ENCODE assay signal across 8 mouse cellular contexts in the genomic region with DNA sequence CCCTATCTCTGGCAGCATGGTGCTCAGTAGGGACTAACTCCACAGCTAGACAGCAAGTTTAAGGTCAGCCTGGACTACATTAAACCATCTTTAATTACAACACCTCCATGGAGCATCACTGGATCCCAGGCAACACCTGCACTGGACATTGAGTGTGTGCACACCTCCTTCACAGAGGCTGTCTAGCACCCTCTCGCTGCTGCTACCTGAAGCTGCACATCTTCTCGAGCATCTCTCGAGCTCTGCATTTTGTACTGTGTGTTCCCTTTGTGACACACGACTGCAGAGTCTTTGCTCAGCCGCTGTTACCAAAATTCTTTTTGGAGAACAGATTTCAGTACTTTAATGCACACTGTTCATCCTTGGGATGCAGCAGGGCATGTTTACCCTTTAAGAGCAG.
DNase-seq lines count a peak whose midpoint lies in the region; ATAC-seq and TF ChIP-seq lines count a peak whose summit lies in the region.

No protein-coding gene starts in this region.

- no peak overlapping the region for H3K4me2 ChIP-seq in forebrain, embryonic 12.5 days
- H3K4me2 ChIP-seq in forebrain, postnatal 0 days (ENCODE audit: low read depth): no peak overlapping the region
- H3K4me2 ChIP-seq in intestine, embryonic 16.5 days (ENCODE audit: low read depth, low read length): no peak overlapping the region

- 61% methylated on average over 5 of the region's 5 CpGs for WGBS in forebrain, embryonic 12.5 days
- 53% methylated on average over 5 of the region's 5 CpGs for WGBS in forebrain, postnatal 0 days
- WGBS in intestine, embryonic 16.5 days: 58% methylated on average over 5 of the region's 5 CpGs

- H3K27ac ChIP-seq in forebrain, embryonic 12.5 days: no peak overlapping the region
- no peak overlapping the region for H3K27ac ChIP-seq in forebrain, postnatal 0 days (ENCODE audit: low read depth, low read length)
- H3K27ac ChIP-seq in left cerebral cortex, adult 2 months: peak overlapping the region; percentile 10; the same call in 1 of the 2 replicates
- H3K27ac ChIP-seq in ES-Bruce4 (ENCODE audit: insufficient read depth, low read length): no peak overlapping the region
- H3K27ac ChIP-seq in intestine, embryonic 16.5 days (ENCODE audit: low read length): no peak overlapping the region

- DNase-seq in forebrain, postnatal 0 days: no peak
- no peak for DNase-seq in left cerebral cortex, adult 2 months (ENCODE audit: extremely low spot score in 1 of 2, low spot score in 2 of 2)
- DNase-seq in left cerebral cortex, adult 11 months (ENCODE audit: low spot score): no peak
- DNase-seq in spleen, adult 12 weeks (ENCODE audit: low spot score): no peak

- peaks cover 52% of the 10 kb centered on the region for H3K4me1 ChIP-seq in forebrain, embryonic 12.5 days
- peaks cover 30% of the 10 kb centered on the region for H3K4me1 ChIP-seq in forebrain, postnatal 0 days (ENCODE audit: insufficient read depth)
- peaks cover 2% of the 10 kb centered on the region for H3K4me1 ChIP-seq in ES-Bruce4 (ENCODE audit: control insufficient read depth, insufficient read depth, low read length)
- H3K4me1 ChIP-seq in intestine, embryonic 16.5 days (ENCODE audit: control insufficient read depth, insufficient read depth, low read length): peaks cover 14% of the 10 kb centered on the region

- no peak for TF ChIP-seq POLR2A in ES-Bruce4 (IDR thresholded peaks at IDR 0.05; ENCODE audit: insufficient read depth, low read length)

- H3K27me3 ChIP-seq in forebrain, embryonic 12.5 days: no peaks in the 10 kb centered on the region
- H3K27me3 ChIP-seq in forebrain, postnatal 0 days (ENCODE audit: insufficient read depth, low read length): no peaks in the 10 kb centered on the region
- H3K27me3 ChIP-seq in ES-Bruce4 (ENCODE audit: control insufficient read depth, insufficient read depth, low read length, poor library complexity, severe bottlenecking): no peaks in the 10 kb centered on the region
- no peaks in the 10 kb centered on the region for H3K27me3 ChIP-seq in intestine, embryonic 16.5 days (replicated peaks; ENCODE audit: control insufficient read depth, insufficient read depth, low read length)

- no peak overlapping the region for H3K9ac ChIP-seq in forebrain, embryonic 12.5 days
- H3K9ac ChIP-seq in forebrain, postnatal 0 days: no peak overlapping the region
- H3K9ac ChIP-seq in ES-Bruce4 (ENCODE audit: low read depth, poor library complexity, severe bottlenecking): no peak overlapping the region
- H3K9ac ChIP-seq in intestine, embryonic 16.5 days (ENCODE audit: low read depth, low read length): no peak overlapping the region

- ATAC-seq in forebrain, embryonic 12.5 days (ENCODE audit: low FRiP score): peak; percentile 10; the same call in 1 of the 2 replicates
- no peak for ATAC-seq in forebrain, postnatal 0 days
- 0 out of 2 replicates have a peak, but pooled peaks have one; percentile 2 for ATAC-seq in intestine, embryonic 16.5 days
- ATAC-seq in granulocyte monocyte progenitor cell, adult 5-6 weeks (replicated peaks; ENCODE audit: poor library complexity, severe bottlenecking): no peak

- no peak for TF ChIP-seq CTCF in forebrain, postnatal 0 days (IDR thresholded peaks at IDR 0.05; ENCODE audit: low read depth)
- TF ChIP-seq CTCF in left cerebral cortex, adult 2 months (IDR thresholded peaks at IDR 0.05): peak; percentile 43
- peak; percentile 62 for TF ChIP-seq CTCF in ES-Bruce4 (IDR thresholded peaks at IDR 0.05; ENCODE audit: low read depth, low read length)

- no peak overlapping the region for H3K4me3 ChIP-seq in forebrain, embryonic 12.5 days (replicated peaks)
- H3K4me3 ChIP-seq in forebrain, postnatal 0 days (ENCODE audit: low read depth, low read length): no peak overlapping the region
- no peak overlapping the region for H3K4me3 ChIP-seq in left cerebral cortex, adult 2 months
- H3K4me3 ChIP-seq in ES-Bruce4 (ENCODE audit: low read depth, low read length): no peak overlapping the region
- no peak overlapping the region for H3K4me3 ChIP-seq in intestine, embryonic 16.5 days (ENCODE audit: low read length)

- no peaks in the 10 kb centered on the region for H3K9me3 ChIP-seq in forebrain, embryonic 12.5 days
- no peaks in the 10 kb centered on the region for H3K9me3 ChIP-seq in forebrain, postnatal 0 days (ENCODE audit: low read length)
- H3K9me3 ChIP-seq in ES-Bruce4 (replicated peaks; ENCODE audit: control insufficient read depth, insufficient read depth, low read length, poor library complexity, severe bottlenecking): no peaks in the 10 kb centered on the region
- H3K9me3 ChIP-seq in intestine, embryonic 16.5 days (ENCODE audit: control insufficient read depth, low read length): no peaks in the 10 kb centered on the region

- intact Hi-C loops in left cerebral cortex, adult 2 months (cut with DNase I): loop anchor here (5.0 kb wide), 1 partner anchor 55 kb away; no protein-coding TSS in a partner anchor

- no peaks in the 10 kb centered on the region for H3K36me3 ChIP-seq in forebrain, embryonic 12.5 days (replicated peaks)
- H3K36me3 ChIP-seq in forebrain, postnatal 0 days (ENCODE audit: insufficient read depth): no peaks in the 10 kb centered on the region
- H3K36me3 ChIP-seq in ES-Bruce4 (ENCODE audit: control insufficient read depth, insufficient read depth, low read length, poor library complexity, severe bottlenecking): no peaks in the 10 kb centered on the region
- no peaks in the 10 kb centered on the region for H3K36me3 ChIP-seq in intestine, embryonic 16.5 days (ENCODE audit: control insufficient read depth, insufficient read depth, low read length)

- no peak for TF ChIP-seq EP300 in ES-Bruce4 (IDR thresholded peaks at IDR 0.05; ENCODE audit: insufficient read depth, low read depth, low read length)

Comparison
In these comparisons a context has a peak if more than half of its experiments do, and no peak if none do; other contexts are left out.
1. ATAC-seq: peak in forebrain, embryonic 12.5 days (single experiment) and intestine, embryonic 16.5 days (single experiment); none in forebrain, postnatal 0 days (single experiment) and granulocyte monocyte progenitor cell, adult 5-6 weeks (single experiment).